Mouse (Mus musculus): ENCODE results near the gene Ccr8.

Gene Ccr8

GRCm38 (mm10) chr9:120091696-120092238, at the start of gene Ccr8:
Gene Ccr8 (plus strand): TSS chr9:120092114.
- in situ Hi-C loops (cut with MboI, MseI) = loop anchor here (10.0 kb wide), 1 partner anchor 67 kb away; the partner anchor contains the start of gene Xirp1

GRCm38 (mm10) chr9:120043115-120043514, 48.8 kb upstream of the Ccr8 start:
- in situ Hi-C loops (cut with MboI, MseI) = no loop called here

GRCm38 (mm10) chr9:120048495-120048894, 43.4 kb upstream of the Ccr8 start:
- in situ Hi-C loops (cut with MboI, MseI) = no loop called here

- in situ Hi-C loops (cut with MboI, MseI) = no loop called here
Measured at GRCm38 (mm10) chr9:120049407-120049806, 42.5 kb upstream of the Ccr8 start.

GRCm38 (mm10) chr9:120054545-120055277, 37.2 kb upstream of the Ccr8 start:
- in situ Hi-C loops (cut with MboI, MseI) = no loop called here

- in situ Hi-C loops (cut with MboI, MseI) = no loop called here
Measured at GRCm38 (mm10) chr9:120056201-120056600, 35.7 kb upstream of the Ccr8 start.

GRCm38 (mm10) chr9:120058730-120059129, 33.2 kb upstream of the Ccr8 start:
- in situ Hi-C loops (cut with MboI, MseI) = no loop called here

GRCm38 (mm10) chr9:120064317-120064716, 27.6 kb upstream of the Ccr8 start:
- in situ Hi-C loops (cut with MboI, MseI) = no loop called here

GRCm38 (mm10) chr9:120067609-120068008, 24.3 kb upstream of the Ccr8 start:
- in situ Hi-C loops (cut with MboI, MseI) = no loop called here

- in situ Hi-C loops (cut with MboI, MseI) = no loop called here
Measured at GRCm38 (mm10) chr9:120068047-120068446, 23.9 kb upstream of the Ccr8 start.

- in situ Hi-C loops (cut with MboI, MseI) = loop anchor here (5.0 kb wide), 1 partner anchor 32 kb away; no protein-coding TSS in a partner anchor
Measured at GRCm38 (mm10) chr9:120069779-120070178, 22.1 kb upstream of the Ccr8 start, which contains the start of gene Cx3cr1. Gene Cx3cr1 (minus strand): TSS chr9:120069879.

- in situ Hi-C loops (cut with MboI, MseI) = loop anchor here (5.0 kb wide), 1 partner anchor 34 kb away; no protein-coding TSS in a partner anchor
Measured at GRCm38 (mm10) chr9:120071251-120071650, 20.7 kb upstream of the Ccr8 start.

- in situ Hi-C loops (cut with MboI, MseI) = loop anchor here (5.0 kb wide), 1 partner anchor 36 kb away; no protein-coding TSS in a partner anchor
Measured at GRCm38 (mm10) chr9:120073169-120073568, 18.7 kb upstream of the Ccr8 start.

- in situ Hi-C loops (cut with MboI, MseI) = loop anchor here (5.0 kb wide), 1 partner anchor 37 kb away; no protein-coding TSS in a partner anchor
Measured at GRCm38 (mm10) chr9:120074516-120074915, 17.4 kb upstream of the Ccr8 start.

GRCm38 (mm10) chr9:120078241-120078640, 13.7 kb upstream of the Ccr8 start:
- in situ Hi-C loops (cut with MboI, MseI) = no loop called here

GRCm38 (mm10) chr9:120079901-120080300, 12.0 kb upstream of the Ccr8 start:
- in situ Hi-C loops (cut with MboI, MseI) = no loop called here

GRCm38 (mm10) chr9:120080546-120081108, 11.3 kb upstream of the Ccr8 start:
- in situ Hi-C loops (cut with MboI, MseI) = no loop called here

- in situ Hi-C loops (cut with MboI, MseI) = no loop called here
Measured at GRCm38 (mm10) chr9:120081247-120081646, 10.7 kb upstream of the Ccr8 start.

- in situ Hi-C loops (cut with MboI, MseI) = no loop called here
Measured at GRCm38 (mm10) chr9:120081967-120082366, 9.9 kb upstream of the Ccr8 start.

- in situ Hi-C loops (cut with MboI, MseI) = no loop called here
Measured at GRCm38 (mm10) chr9:120082691-120083090, 9.2 kb upstream of the Ccr8 start.

GRCm38 (mm10) chr9:120083158-120083894, 8.6 kb upstream of the Ccr8 start:
- in situ Hi-C loops (cut with MboI, MseI) = no loop called here

GRCm38 (mm10) chr9:120084406-120084805, 7.5 kb upstream of the Ccr8 start:
- in situ Hi-C loops (cut with MboI, MseI) = no loop called here
